Mouse (Mus musculus): ENCODE results near the gene Pdilt. TPM values are rescaled to one million over a fixed set of nuclear protein-coding genes. Genes with fewer than 3 reads are reported as not detected.

Gene Pdilt
- polyA plus RNA-seq, 1 experiment: not detected

DNA sequence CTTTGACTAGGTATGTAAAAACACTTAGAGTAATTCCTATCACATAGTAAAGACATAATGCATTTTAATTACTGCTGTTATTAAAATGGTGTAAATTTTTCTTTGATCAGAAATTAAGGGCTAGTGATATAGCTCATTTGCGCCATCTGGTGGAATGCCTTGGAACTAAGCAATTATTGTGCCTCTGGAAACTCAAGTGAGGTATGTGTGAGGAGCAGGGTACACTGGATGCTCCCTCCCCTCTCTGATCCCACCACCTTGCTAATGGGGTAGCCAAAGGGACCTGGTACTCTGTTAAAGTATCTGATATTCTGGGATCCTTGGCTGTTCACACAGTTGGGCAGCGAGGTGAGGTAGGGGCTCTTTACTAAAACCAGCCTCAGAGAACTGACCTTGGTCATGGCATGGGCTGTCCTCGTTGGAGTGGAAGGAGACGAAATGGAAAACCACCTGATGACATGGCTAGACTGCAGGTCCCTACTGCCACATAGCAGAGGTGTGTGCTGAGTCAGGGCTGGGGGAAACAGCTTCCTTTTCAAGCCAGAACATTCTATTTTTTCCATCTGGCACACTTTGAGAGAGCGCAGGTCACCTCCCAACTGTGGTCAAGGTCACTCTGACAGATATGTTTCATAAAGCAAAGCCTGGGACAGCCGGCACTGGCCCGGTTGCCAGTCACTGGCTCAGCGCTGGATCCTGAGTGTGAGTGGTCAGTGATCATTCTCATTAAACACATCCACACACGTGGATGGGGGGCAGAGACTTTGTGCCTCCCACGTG, 7.6 kb downstream of the Pdilt start:
- no peaks in the 10 kb centered on the region for H3K4me1 ChIP-seq (ENCODE audit: control insufficient read depth, insufficient read depth, low read length)
- TF ChIP-seq CTCF (IDR thresholded peaks at IDR 0.05; ENCODE audit: low read depth, low read length) (no peak), POLR2A (IDR thresholded peaks at IDR 0.05; ENCODE audit: borderline replicate concordance, low read depth, low read length) (no peak)
- H3K27ac ChIP-seq (ENCODE audit: insufficient read depth, low read depth, low read length): no peak overlapping the region
- no peak overlapping the region for H3K4me3 ChIP-seq (ENCODE audit: insufficient read depth, low read length)

DNA sequence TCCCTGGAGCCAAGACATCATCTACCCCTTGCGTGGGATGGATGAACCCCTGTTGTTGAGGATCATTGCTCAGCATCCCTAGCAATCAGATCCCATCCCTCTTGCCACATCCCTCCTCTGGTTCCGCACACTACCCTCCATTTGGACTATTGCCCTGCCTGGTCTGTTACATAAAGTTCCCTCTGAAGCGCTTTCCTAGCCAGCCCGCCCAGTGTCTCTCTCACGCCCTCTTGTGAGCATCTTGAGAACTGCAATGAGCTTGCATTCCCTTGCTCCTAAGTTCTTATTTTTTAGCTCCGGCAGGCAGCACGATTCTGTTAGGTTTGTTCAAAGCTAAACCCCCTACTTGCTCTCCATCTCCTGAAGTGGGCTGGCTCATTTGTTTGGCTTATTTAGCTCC, 10.2 kb downstream of the Pdilt start:
- TF ChIP-seq POLR2A (IDR thresholded peaks at IDR 0.05; ENCODE audit: borderline replicate concordance, low read depth, low read length) (no peak), CTCF (IDR thresholded peaks at IDR 0.05; ENCODE audit: low read depth, low read length) (no peak)

DNA sequence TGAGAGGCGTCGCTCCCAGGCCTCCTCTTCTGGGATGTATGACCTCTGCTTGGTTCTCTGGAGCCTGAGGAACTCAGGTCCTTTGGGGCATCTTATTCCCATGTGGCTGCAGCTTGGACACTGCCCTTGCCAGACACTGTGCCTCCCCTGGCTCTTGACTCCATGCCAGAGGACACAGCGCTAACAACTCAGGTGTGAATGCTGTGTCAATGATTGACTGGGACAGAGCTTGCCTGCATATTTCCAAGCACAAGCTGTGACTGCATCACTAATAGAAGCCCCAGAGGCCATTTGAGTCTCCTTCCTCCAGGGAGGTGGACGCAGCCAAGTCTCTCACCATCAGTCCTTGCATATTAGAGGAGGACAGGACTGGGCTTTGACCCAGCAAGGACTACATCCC, 12.1 kb downstream of the Pdilt start:
- Histone ChIP-seq H3K4me1 (ENCODE audit: control insufficient read depth, insufficient read depth, low read length) (no peaks in the 10 kb centered on the region), H3K4me3 (ENCODE audit: insufficient read depth, low read length) (no peak overlapping the region), H3K27ac (ENCODE audit: insufficient read depth, low read depth, low read length) (no peak overlapping the region)
- TF ChIP-seq CTCF (IDR thresholded peaks at IDR 0.05; ENCODE audit: low read depth, low read length) (no peak), POLR2A (IDR thresholded peaks at IDR 0.05; ENCODE audit: borderline replicate concordance, low read depth, low read length) (no peak)

More for the DNA sequence above, 10.2 kb downstream of the Pdilt start:
- no peaks in the 10 kb centered on the region for H3K4me1 ChIP-seq (ENCODE audit: control insufficient read depth, insufficient read depth, low read length)
- no peak overlapping the region for H3K27ac ChIP-seq (ENCODE audit: insufficient read depth, low read depth, low read length)
- no peak overlapping the region for H3K4me3 ChIP-seq (ENCODE audit: insufficient read depth, low read length)

DNA sequence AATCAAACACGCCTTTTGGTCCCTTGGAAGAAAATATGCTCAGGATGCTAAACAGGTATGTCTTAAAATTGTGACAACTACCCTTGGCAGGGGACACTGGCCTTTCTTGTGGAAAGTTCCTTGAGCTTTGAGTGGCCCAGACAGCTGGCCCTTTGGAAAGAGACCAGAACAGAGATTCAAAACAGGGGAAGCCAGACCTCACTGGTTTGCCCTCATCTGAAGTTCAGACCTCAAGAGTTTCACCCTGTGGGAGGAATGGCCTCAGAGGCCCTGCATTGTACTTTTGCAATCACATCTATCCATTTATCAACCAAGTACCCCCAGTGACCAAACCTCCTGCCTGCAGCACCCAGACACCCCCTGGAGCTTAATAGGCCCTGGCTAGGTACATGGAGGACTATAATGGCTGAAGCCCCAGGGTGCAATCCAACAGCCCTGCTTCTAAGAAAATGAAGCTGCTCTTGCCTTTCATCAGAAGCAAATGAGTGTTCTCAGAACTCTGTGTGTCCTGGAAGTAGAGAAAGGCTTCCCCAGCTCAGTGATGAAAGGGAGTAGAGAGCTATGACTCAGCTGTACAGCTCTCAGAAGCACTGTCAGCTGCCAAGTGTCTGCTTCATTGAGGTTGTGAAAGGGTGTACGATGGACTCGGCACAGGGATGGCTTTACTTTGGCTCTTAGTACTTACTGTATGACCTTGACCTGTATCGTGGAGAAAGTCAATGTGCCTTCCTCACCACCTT, 33.1 kb downstream of the Pdilt start:
- Histone ChIP-seq H3K4me1 (ENCODE audit: control insufficient read depth, insufficient read depth, low read length) (no peaks in the 10 kb centered on the region), H3K4me3 (ENCODE audit: insufficient read depth, low read length) (no peak overlapping the region), H3K27ac (ENCODE audit: insufficient read depth, low read depth, low read length) (no peak overlapping the region)
- TF ChIP-seq CTCF (IDR thresholded peaks at IDR 0.05; ENCODE audit: low read depth, low read length) (no peak), POLR2A (IDR thresholded peaks at IDR 0.05; ENCODE audit: borderline replicate concordance, low read depth, low read length) (no peak)

DNA sequence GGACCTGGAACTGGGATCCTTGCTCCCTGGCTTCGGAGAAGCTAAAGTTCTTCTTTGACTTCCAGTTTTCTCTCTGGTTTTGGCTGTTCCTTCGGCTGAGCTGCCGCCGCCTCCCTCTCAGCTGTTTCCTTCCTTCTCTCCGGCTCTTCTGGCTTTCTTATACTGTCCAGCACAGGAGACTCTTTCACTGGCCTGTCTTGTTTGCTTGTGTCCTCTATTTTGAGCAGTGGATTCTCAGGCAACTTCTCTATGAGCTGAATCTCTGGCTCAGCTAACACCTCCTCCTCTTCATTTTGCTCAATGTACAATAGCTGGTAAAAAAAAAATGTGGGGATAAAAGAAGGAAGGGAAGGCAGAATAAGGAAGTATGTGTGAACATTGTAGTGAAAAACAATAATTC, 36.6 kb downstream of the Pdilt start:
- Histone ChIP-seq H3K4me3 (ENCODE audit: insufficient read depth, low read length) (no peak overlapping the region), H3K4me1 (ENCODE audit: control insufficient read depth, insufficient read depth, low read length) (no peaks in the 10 kb centered on the region)

DNA sequence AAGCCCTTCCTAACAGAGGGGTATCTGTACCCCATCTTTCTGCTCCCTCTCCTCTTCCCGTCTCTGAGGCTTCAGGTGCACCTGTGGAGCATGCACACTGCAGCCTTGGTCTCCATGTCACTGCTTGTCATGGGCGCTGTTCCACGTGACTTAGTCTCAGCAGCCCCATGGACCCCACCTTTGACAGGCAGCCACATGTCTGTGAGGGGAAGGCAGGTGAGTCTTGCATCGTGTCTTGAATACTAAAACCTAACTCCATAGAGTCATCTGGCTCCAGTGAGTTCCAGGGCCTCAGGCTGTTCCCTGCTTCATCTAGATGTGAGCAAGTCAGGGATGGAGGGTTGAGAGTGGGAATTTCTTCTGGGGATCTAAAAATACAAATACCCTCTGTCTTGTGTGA, 39.1 kb downstream of the Pdilt start:
- no peak overlapping the region for H3K4me3 ChIP-seq (ENCODE audit: insufficient read depth, low read length)
- TF ChIP-seq POLR2A (IDR thresholded peaks at IDR 0.05; ENCODE audit: borderline replicate concordance, low read depth, low read length) (no peak), CTCF (IDR thresholded peaks at IDR 0.05; ENCODE audit: low read depth, low read length) (no peak)
- H3K4me1 ChIP-seq (ENCODE audit: control insufficient read depth, insufficient read depth, low read length): no peaks in the 10 kb centered on the region
- H3K27ac ChIP-seq (ENCODE audit: insufficient read depth, low read depth, low read length): no peak overlapping the region

More for the DNA sequence above, 36.6 kb downstream of the Pdilt start:
- TF ChIP-seq POLR2A (IDR thresholded peaks at IDR 0.05; ENCODE audit: borderline replicate concordance, low read depth, low read length) (no peak), CTCF (IDR thresholded peaks at IDR 0.05; ENCODE audit: low read depth, low read length) (no peak)
- H3K27ac ChIP-seq (ENCODE audit: insufficient read depth, low read depth, low read length): no peak overlapping the region

DNA sequence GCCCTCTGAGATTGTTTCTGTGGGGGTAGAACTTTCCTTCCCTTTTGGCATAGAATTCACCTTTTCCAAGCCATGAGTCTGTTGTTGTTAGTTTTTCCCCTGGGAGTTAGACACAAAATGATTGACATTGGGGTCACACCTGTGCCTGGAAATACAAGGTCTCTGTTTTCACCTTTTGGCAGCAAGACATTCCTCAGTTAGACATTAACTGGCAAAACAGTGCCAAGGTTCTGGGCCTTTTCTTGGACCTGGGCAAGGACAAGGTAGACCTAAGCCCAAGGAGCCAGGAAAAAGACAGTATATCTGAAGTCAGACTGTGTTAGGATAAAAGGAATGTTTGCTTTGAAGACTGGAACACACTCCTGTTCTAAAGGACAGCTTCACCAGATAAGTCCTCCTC, 44.0 kb downstream of the Pdilt start, which contains the start of gene Umod:
Gene Umod (minus strand): TSS at position 27 of the 400 bp plus-strand sequence.
- Histone ChIP-seq H3K27ac (ENCODE audit: insufficient read depth, low read depth, low read length) (no peak within 1 kb of the TSS), H3K4me3 (ENCODE audit: insufficient read depth, low read length) (no peak within 1 kb of the TSS), H3K4me1 (ENCODE audit: control insufficient read depth, insufficient read depth, low read length) (no peaks in the 10 kb centered on the region)
- TF ChIP-seq CTCF (IDR thresholded peaks at IDR 0.05; ENCODE audit: low read depth, low read length) (no peak), POLR2A (IDR thresholded peaks at IDR 0.05; ENCODE audit: borderline replicate concordance, low read depth, low read length) (no peak)

DNA sequence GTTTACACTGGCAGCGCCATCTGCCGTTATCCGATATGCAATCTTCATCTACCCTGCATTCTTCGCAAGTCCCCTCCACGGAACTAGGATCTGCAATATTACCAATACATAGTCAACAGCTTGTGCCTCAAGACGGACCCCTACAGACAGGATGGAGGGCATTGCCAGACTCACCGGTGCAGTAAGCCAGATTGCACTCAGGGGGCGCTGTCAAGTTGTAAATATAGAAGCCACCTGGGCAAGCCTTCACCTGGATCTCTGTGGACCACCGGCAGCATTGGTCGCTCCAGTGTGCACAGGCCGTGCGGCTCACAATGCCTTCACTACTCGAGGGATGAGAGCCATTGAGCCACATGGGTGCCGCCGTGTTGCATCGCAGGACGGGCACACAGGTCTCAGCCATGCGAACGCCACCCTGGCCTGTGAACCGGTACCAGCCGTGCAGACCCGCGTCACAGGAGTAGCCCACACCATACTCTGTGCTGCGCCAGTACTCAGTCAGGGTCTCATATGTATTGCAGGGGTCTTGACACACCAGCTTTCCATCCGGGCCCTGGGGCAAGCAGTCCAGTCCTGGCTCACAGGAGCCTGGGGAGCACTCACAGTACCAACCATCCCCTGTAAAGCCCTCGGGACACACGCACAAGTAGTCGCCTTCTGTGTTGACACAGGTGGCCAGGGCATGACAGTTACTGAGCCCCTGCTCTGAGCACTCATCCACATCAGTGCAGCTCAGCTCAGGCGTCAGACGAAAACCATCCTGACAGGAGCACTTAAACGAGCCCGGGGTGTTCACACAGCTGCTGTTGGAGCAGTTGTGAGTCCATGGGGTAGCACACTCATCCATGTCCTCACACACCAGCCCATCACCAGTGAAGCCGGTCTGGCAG, 46.5 kb downstream of the Pdilt start:
- Histone ChIP-seq H3K4me1 (ENCODE audit: control insufficient read depth, insufficient read depth, low read length) (no peaks in the 10 kb centered on the region), H3K4me3 (ENCODE audit: insufficient read depth, low read length) (no peak overlapping the region), H3K27ac (ENCODE audit: insufficient read depth, low read depth, low read length) (no peak overlapping the region)
- TF ChIP-seq CTCF (IDR thresholded peaks at IDR 0.05; ENCODE audit: low read depth, low read length) (no peak), POLR2A (IDR thresholded peaks at IDR 0.05; ENCODE audit: borderline replicate concordance, low read depth, low read length) (no peak)

DNA sequence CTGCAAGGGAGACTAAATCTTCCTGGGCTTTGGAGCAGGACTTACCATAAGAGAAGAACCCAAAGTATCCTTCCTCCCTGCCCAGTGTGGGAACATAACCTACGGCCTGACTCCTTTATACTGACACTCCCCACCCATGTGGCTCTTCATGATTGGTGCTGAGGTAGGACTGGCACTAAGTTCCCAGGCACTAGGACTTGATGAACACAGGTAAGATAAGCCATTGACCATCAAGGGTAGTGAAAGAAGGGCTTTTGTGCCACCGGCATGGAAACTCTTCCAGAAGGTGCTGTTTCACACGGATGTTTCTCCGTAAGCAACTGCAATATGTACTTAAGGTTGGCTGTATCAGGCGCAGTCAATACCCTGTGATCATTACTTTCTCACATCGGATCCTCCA, 64.1 kb downstream of the Pdilt start, which contains the start of gene Gp2:
Gene Gp2 (minus strand): TSS at position 101 of the 400 bp plus-strand sequence.
- Histone ChIP-seq H3K4me1 (ENCODE audit: control insufficient read depth, insufficient read depth, low read length) (no peaks in the 10 kb centered on the region), H3K4me3 (ENCODE audit: insufficient read depth, low read length) (no peak within 1 kb of the TSS), H3K27ac (ENCODE audit: insufficient read depth, low read depth, low read length) (no peak within 1 kb of the TSS)
- TF ChIP-seq CTCF (IDR thresholded peaks at IDR 0.05; ENCODE audit: low read depth, low read length) (no peak), POLR2A (IDR thresholded peaks at IDR 0.05; ENCODE audit: borderline replicate concordance, low read depth, low read length) (no peak)

All from bone marrow macrophage, adult 2 months (primary cell).